Mouse (Mus musculus): ENCODE data around the gene Necap2.

Necap2 gene

GRCm38 (mm10) chr4:141073661-141074060 is 4.5 kb downstream of the Necap2 start:
- DNase-seq (ENCODE audit: low spot score) = no peak

- DNase-seq (ENCODE audit: low spot score) = no peak
These were observed 5.7 kb downstream of the Necap2 start for GRCm38 (mm10) chr4:141072502-141072901.

GRCm38 (mm10) chr4:141069731-141070130 is 8.4 kb downstream of the Necap2 start:
- peak; percentile 74 for DNase-seq (ENCODE audit: low spot score)

GRCm38 (mm10) chr4:141068655-141069054 is 9.5 kb downstream of the Necap2 start:
- no peak for DNase-seq (ENCODE audit: low spot score)

GRCm38 (mm10) chr4:141067516-141068046 is 10.6 kb downstream of the Necap2 start:
- DNase-seq (ENCODE audit: low spot score) = no peak

GRCm38 (mm10) chr4:141066709-141067515 is 11.2 kb downstream of the Necap2 start:
- no peak for DNase-seq (ENCODE audit: low spot score)

GRCm38 (mm10) chr4:141065123-141065522 is 13.0 kb downstream of the Necap2 start:
- DNase-seq (ENCODE audit: low spot score) = peak; percentile 92

GRCm38 (mm10) chr4:141064104-141064659 is 14.0 kb downstream of the Necap2 start:
- no peak for DNase-seq (ENCODE audit: low spot score)

GRCm38 (mm10) chr4:141060426-141061301 is 17.5 kb downstream of the Necap2 start, which contains the start of gene Crocc:
Crocc (minus strand) TSS chr4:141060550.
- peak; percentile 100 for DNase-seq (ENCODE audit: low spot score)

- peak; percentile 66 for DNase-seq (ENCODE audit: low spot score)
These were observed 18.3 kb downstream of the Necap2 start for GRCm38 (mm10) chr4:141059616-141060425.

GRCm38 (mm10) chr4:141058835-141059234 is 19.3 kb downstream of the Necap2 start:
- DNase-seq (ENCODE audit: low spot score) = no peak

GRCm38 (mm10) chr4:141056970-141057369 is 21.2 kb downstream of the Necap2 start:
- no peak for DNase-seq (ENCODE audit: low spot score)

GRCm38 (mm10) chr4:141053568-141054161 is 24.5 kb downstream of the Necap2 start:
- DNase-seq (ENCODE audit: low spot score) = peak; percentile 67

GRCm38 (mm10) chr4:141053138-141053537 is 25.0 kb downstream of the Necap2 start:
- no peak for DNase-seq (ENCODE audit: low spot score)

- DNase-seq (ENCODE audit: low spot score) = no peak
These were observed 25.7 kb downstream of the Necap2 start for GRCm38 (mm10) chr4:141052442-141052841.

GRCm38 (mm10) chr4:141049476-141049835 is 28.7 kb downstream of the Necap2 start:
- peak; percentile 92 for DNase-seq (ENCODE audit: low spot score)

- DNase-seq (ENCODE audit: low spot score) = peak; percentile 44
These were observed 29.2 kb downstream of the Necap2 start for GRCm38 (mm10) chr4:141048810-141049475.

- DNase-seq (ENCODE audit: low spot score) = peak; percentile 85
These were observed 33.3 kb downstream of the Necap2 start for GRCm38 (mm10) chr4:141044816-141045215.

- DNase-seq (ENCODE audit: low spot score) = no peak
These were observed 37.0 kb downstream of the Necap2 start for GRCm38 (mm10) chr4:141041117-141041516.

All from embryo, embryonic 10.5 days (tissue).